Mouse (Mus musculus) cortical plate, adult 2 months (tissue): ENCODE measurements at regions not wholly inside any gene's neighbourhood (a gene's known extent, or its start where the extent isn't known, plus 50 kb on each side); places are given as distances from the start of the nearest gene placed in this dataset.

Experiments
- CTCF ChIP-seq: fragments of 200-500 bp; IDR thresholded peaks from 2 replicates; pipeline ENCODE4 v1.5.1; 2011; ENCODE audit warnings: mild to moderate bottlenecking, control low read depth, low read length; ENCODE audit not compliant: insufficient read depth; ENCODE audit errors: extremely low read depth
- POLR2A ChIP-seq: fragments of 200-500 bp; IDR thresholded peaks from 2 replicates; pipeline ENCODE4 v1.6.1; 2011; ENCODE audit warnings: mild to moderate bottlenecking, low read length, control low read depth; ENCODE audit not compliant: insufficient read depth; ENCODE audit errors: extremely low read depth

GRCm38 (mm10) chr3:41258291-41258690 lies 175.4 kb upstream of the Pgrmc2 start:
- no peak for TF ChIP-seq CTCF
- TF ChIP-seq POLR2A = no peak
